Mouse (Mus musculus) CH12F3 (cell line): ENCODE data around the gene Gm15217.

Source experiments
- in situ Hi-C: fragments of 300-500 bp; cut with MboI; formaldehyde crosslinking; loops from 2 replicates; pipeline ENCODE4 v1.14.3; 2020; ENCODE audit warnings: low sequenced_read_pairs

The Gm15217 gene

GRCm38 (mm10) chr14:46379285-46379684 is at the start of gene Gm15217:
Gene Gm15217, plus strand, starts transcription at chr14:46379414.
- in situ Hi-C loops: no loop called here

- in situ Hi-C loops: no loop called here
Observed at GRCm38 (mm10) chr14:46333421-46334237, 45.6 kb upstream of the Gm15217 start.

DNA sequence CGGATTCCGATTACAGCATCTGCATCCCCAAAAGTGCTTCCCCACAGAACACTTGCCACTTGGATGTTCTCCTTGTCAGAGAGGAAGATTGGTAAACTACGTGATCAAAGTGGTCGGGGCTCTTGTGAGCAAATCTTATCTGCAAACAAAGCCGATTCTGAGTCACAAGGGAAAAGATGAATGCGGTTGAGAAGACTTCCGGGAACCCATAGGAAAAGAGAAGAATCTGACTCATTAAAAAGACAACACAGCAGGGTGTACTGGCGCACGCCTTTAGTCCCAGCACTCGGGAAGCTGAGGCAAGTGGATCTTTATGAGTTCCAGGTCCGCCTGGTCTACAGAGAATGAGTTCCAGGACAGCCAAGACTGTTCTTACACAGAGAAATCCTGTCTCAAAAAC is 40.4 kb upstream of the Gm15217 start:
- in situ Hi-C loops: no loop called here

GRCm38 (mm10) chr14:46344750-46345149 is 34.5 kb upstream of the Gm15217 start:
- in situ Hi-C loops: no loop called here

- in situ Hi-C loops: no loop called here
Observed at GRCm38 (mm10) chr14:46357286-46357685, 21.9 kb upstream of the Gm15217 start.

- in situ Hi-C loops: no loop called here
Observed at GRCm38 (mm10) chr14:46357696-46358095, 21.5 kb upstream of the Gm15217 start.

DNA sequence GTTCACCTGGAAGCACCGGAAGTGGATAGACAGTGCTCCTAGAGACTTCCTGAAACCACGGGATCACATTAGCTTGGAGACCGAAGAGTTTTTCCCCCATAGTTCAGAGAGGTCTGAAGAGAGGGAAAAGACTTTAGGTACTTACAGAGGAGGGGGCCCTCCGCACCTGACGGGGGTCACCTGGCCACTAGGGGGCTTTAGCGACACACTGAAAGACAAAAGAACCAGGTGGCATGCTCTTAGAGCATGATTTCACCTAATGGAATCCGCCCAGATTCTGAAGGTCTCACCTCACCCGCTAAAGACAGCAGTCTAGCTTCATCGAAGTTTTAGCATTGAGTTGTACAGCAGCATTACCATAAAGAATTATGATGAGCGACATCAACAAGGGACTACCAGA is 16.0 kb upstream of the Gm15217 start:
- in situ Hi-C loops: no loop called here

- in situ Hi-C loops: no loop called here
Observed at GRCm38 (mm10) chr14:46372452-46372851, 6.8 kb upstream of the Gm15217 start.

DNA sequence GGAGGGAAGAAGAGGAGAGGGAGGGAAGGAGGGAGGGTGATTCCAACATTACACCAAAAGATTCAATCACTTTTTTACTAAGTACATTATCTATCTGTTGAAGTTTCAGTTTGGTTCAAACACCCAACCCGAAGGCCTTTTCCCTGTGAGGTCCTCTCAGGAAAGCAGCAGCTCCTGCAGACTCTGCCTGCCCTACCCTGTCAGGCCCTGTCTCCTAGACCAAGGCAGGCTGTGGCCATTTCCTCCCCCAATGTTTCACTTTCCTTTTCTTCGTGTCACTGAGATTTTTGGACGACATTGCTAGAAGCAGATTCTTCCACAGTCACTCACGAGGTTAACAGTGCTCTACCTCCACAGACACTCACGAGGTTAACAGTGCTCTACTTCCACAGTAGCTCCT is 3.4 kb upstream of the Gm15217 start:
- in situ Hi-C loops: no loop called here

DNA sequence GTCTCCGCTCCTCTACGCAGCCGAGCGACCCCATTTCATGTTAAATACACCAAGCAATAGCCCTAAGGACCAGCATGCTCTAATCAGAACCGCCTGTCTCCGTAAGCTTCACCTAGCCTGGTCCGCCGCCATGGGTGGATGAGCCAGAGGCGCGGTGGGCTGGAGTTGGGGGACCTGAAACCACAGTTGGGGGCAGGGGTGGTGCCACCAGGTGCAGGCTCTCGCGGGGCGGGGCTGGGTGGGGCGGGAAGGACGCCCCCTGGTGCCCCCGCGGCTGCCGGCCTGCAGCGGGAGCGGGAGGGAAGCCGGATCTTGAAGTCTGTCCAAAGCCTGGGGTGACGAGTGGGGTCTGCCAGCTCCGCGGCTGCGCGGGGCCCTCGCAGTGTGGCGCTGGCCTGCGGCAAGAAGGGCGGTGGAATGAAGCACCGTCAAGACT is 1.1 kb downstream of the Gm15217 start:
- in situ Hi-C loops: no loop called here

GRCm38 (mm10) chr14:46381457-46381856 is 2.2 kb downstream of the Gm15217 start:
- in situ Hi-C loops: no loop called here

GRCm38 (mm10) chr14:46384946-46385691 is 5.9 kb downstream of the Gm15217 start:
- in situ Hi-C loops: no loop called here

GRCm38 (mm10) chr14:46385701-46386477 is 6.7 kb downstream of the Gm15217 start:
- in situ Hi-C loops: no loop called here

DNA sequence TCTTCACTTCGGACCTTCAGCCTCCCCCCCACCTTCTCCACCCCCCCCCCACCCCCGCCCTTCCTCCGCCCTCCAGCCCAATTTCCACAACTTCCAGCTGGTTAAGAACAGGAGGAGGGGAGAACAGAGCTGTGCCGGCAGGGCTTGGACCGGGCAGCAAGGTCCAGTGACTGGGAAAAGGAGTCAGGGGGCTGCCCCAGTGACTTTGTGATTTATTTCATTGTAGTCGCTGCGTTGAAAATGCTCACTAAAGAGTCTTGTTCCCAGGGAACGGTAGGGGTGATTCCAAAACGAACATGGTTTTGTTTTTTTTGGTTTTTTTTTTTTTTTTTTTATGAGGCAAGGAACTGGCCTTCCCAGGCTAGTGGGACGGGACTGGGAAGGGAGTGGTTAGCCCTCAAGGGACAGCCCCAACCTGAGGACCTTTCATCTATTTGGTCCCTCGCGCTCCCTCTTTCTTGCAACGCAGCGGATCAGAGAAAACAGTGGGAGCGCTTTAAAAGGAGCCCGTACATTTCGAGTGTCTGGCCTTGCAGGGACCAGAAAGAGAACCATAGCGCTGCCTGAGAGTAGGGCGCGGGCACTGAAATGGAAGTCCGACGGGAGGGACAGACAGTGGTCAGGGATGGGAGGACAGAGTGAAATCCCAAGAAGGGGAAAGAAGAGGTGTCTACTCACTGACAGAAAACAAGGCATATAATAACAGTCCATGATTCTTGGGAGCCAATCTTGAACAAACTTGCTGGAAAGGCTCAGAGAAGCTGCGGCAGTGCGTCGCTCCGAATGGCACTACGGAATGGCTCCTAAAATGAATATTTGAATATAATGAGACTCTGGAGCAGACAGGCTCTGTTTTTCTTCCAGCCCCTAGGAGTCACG is 7.5 kb downstream of the Gm15217 start:
- in situ Hi-C loops: no loop called here

GRCm38 (mm10) chr14:46387357-46387671 is 8.1 kb downstream of the Gm15217 start:
- in situ Hi-C loops: no loop called here

DNA sequence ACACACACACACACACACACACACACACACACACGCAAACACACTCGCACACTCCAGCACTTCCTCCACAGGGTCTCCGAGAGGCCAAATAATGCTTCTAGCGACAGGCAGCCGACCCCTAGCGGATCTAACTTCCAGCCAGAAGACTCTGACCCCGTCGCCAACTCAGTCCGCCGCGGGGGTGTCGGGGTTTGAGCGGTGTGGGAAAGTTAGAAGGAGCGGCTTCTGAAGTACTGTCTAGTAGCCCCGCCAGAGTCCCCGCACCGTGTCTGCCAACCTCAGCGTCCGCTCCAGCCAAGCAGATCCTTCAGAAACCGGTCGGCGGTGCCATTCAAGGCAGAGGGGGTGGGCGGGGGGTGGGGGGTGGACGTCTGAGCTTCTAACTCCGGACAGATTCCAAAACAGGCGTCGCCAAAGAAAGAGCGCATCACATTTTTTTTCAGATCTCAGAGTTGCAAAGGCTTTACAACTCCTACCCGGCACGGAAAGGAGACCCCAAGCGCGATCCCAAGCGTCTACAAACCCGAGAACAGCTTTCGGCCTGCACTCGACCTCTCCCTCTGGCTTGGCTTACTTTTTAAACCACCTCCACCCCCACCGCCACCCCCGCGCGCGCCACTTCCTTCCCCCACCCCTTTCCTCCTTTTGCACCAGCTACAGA is 8.7 kb downstream of the Gm15217 start:
- in situ Hi-C loops: no loop called here

GRCm38 (mm10) chr14:46388636-46389035 is 9.4 kb downstream of the Gm15217 start:
- in situ Hi-C loops: no loop called here

DNA sequence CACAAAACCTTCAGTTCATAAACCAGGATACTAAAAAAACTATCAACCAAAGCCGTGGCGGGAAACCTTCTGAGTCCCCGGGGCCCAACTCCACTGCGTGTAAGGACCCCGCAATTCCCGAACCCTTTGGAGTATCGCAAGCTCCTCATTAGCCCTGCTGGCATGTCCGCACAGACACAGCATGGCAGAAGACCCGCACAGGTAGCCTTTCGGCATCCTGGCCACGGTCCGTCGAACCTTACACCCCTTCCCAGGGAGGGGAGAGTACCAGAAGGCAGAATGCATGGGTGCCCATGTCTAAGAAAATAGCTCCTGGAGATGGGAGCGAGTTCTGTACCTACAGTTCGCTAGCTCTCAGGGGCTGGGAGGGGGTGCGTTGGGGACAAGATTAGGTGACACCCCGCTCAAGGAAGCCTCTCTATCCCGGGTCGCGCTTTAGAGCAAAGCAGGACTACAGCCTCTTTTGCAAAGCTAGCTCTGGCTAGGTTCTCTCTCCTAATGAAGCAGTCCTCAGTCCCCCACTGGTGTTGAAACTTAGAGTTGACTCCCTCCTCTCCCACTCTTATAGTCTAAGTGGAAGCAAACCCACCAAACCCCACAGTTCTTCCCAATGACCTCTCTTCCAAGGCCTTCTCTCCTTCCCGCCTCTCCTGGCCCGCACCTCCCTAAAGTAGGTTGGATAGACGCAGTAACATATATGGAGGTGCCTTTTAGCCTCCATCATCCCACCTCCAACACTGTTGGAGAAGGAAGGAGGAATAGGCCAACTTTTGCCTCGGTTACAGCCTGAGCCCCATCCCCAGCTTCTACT is 10.4 kb downstream of the Gm15217 start:
- in situ Hi-C loops: no loop called here

- in situ Hi-C loops: no loop called here
Observed at GRCm38 (mm10) chr14:46390249-46390775, 11.1 kb downstream of the Gm15217 start, which contains the start of gene Bmp4. Gene Bmp4, minus strand, starts transcription at chr14:46390669.
